Mouse (Mus musculus): ENCODE results near the gene Vnn3. TPM values are rescaled to one million over a fixed set of nuclear protein-coding genes. Genes with fewer than 3 reads are reported as not detected.

The Vnn3 gene
- polyA plus RNA-seq, 1 experiment from 2014 or later: 0.08 TPM

DNA sequence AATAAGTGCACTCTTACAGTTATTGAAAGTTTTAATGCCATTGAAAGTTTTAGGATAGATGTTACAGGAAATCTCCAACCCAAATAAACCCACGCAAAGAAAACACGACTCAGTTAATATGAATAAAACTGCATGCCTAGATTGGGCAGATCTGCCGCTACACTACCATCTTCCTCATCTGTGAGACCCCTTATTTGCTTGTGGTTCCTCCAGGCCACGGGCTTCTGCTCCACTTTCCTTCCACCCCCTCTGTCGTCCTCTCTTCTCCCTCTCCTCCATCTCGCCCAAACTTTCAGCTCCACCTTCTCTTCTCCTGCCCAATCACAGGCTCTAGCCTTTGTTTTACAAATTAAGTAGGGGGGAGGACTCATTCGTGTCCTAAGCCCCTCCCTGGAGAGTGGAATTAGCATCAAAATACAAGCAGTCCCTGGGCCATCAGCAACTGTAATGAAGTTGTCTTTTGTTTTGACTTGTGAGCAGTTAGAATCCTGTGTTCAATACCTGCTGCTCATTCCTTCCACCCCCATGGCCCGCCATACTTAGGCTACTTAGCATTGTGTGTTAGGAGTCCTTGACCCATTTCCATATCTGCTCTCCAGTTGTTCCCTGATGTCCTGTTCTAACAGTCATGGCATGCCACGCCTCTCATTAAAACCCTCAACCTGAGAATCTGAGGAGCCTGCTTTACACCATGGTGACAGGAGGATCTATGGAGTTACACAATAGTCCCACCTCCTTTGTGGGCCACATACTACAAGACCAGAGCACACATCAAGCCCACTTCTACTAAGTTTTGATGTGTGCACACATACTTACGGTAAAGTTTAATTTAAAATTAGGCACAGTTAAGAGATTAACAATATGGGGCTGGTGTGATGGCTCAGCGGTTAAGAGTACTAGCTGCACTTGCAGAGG, 38.2 kb upstream of the Vnn3 start:
- DNase-seq (ENCODE audit: low spot score): no peak
- Histone ChIP-seq H3K9ac (ENCODE audit: low read depth, low read length) (no peak overlapping the region), H3K27me3 (ENCODE audit: insufficient read depth, low read length) (no peaks in the 10 kb centered on the region), H3K27ac (no peak overlapping the region), H3K4me1 (replicated peaks; ENCODE audit: insufficient read depth, low read length) (no peaks in the 10 kb centered on the region), H3K36me3 (ENCODE audit: insufficient read depth, low read length) (peaks cover 13% of the 10 kb centered on the region; the same call in 1 of the 2 replicates), H3K4me3 (replicated peaks; ENCODE audit: low read depth, low read length) (no peak overlapping the region), H3K9me3 (replicated peaks; ENCODE audit: low read length) (no peaks in the 10 kb centered on the region), H3K4me2 (ENCODE audit: low read length) (no peak overlapping the region)
- no peak for ATAC-seq (replicated peaks; ENCODE audit: low FRiP score, low read depth)
- TF ChIP-seq CTCF (IDR thresholded peaks at IDR 0.05; ENCODE audit: low read depth): no peak
- 71% methylated on average over 11 of the region's 11 CpGs for WGBS

DNA sequence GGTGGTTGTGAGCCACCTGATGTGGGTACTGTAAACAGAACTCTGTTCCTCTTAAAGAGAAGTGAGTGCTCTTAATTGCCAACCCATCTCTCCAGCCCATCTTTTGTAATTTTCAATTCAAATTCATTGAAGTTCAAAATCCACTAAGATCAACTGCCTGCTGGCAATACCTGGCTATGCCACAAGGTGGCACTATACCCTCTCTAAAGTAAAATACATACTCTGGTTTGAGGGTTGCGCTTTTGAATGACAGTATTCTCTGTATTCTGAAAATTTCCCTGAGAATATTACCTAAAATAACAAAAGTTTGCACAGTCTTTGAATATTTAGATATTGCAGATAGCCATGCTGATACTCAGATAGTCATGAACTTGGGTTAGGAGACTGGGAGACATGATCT, 36.1 kb upstream of the Vnn3 start:
- Histone ChIP-seq H3K4me2 (ENCODE audit: low read length) (no peak overlapping the region), H3K4me1 (replicated peaks; ENCODE audit: insufficient read depth, low read length) (no peaks in the 10 kb centered on the region), H3K27me3 (ENCODE audit: insufficient read depth, low read length) (no peaks in the 10 kb centered on the region), H3K9ac (ENCODE audit: low read depth, low read length) (no peak overlapping the region), H3K27ac (no peak overlapping the region), H3K4me3 (replicated peaks; ENCODE audit: low read depth, low read length) (no peak overlapping the region), H3K9me3 (replicated peaks; ENCODE audit: low read length) (no peaks in the 10 kb centered on the region), H3K36me3 (ENCODE audit: insufficient read depth, low read length) (peaks cover 24% of the 10 kb centered on the region; the same call in 1 of the 2 replicates)
- no peak for ATAC-seq (replicated peaks; ENCODE audit: low FRiP score, low read depth)
- 52% methylated on average over 1 of the region's 1 CpGs for WGBS
- DNase-seq (ENCODE audit: low spot score): peak; percentile 81
- peak; percentile 93 for TF ChIP-seq CTCF (IDR thresholded peaks at IDR 0.05; ENCODE audit: low read depth)

DNA sequence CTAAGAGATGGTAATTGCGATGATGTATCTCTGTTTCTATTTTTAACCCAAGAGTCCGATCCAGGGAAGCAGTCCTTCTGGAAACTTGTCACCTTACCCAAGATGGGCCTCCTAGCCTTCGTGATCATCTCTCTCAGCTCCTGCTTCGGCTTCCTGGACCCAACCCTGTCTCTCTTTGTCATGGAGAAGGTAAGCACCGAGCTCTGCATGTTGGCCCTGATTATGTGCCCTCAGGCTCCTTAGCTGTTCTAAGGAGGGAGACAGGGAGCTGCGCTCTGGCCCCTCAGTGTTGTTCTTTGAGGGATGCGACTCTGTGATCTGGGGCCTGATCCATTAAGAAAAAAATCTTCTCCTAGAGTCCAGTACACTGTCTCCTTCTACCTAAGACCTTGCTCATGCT, 35.0 kb upstream of the Vnn3 start:
- 90% methylated on average over 7 of the region's 7 CpGs for WGBS
- no peak overlapping the region for H3K27ac ChIP-seq
- no peak overlapping the region for H3K4me2 ChIP-seq (ENCODE audit: low read length)
- H3K27me3 ChIP-seq (ENCODE audit: insufficient read depth, low read length): no peaks in the 10 kb centered on the region
- no peak for DNase-seq (ENCODE audit: low spot score)
- no peak for TF ChIP-seq CTCF (IDR thresholded peaks at IDR 0.05; ENCODE audit: low read depth)
- H3K36me3 ChIP-seq (ENCODE audit: insufficient read depth, low read length): peaks cover 26% of the 10 kb centered on the region; the same call in 1 of the 2 replicates
- H3K9me3 ChIP-seq (replicated peaks; ENCODE audit: low read length): no peaks in the 10 kb centered on the region
- no peak for ATAC-seq (replicated peaks; ENCODE audit: low FRiP score, low read depth)
- H3K4me3 ChIP-seq (replicated peaks; ENCODE audit: low read depth, low read length): no peak overlapping the region
- no peak overlapping the region for H3K9ac ChIP-seq (ENCODE audit: low read depth, low read length)
- H3K4me1 ChIP-seq (replicated peaks; ENCODE audit: insufficient read depth, low read length): no peaks in the 10 kb centered on the region

DNA sequence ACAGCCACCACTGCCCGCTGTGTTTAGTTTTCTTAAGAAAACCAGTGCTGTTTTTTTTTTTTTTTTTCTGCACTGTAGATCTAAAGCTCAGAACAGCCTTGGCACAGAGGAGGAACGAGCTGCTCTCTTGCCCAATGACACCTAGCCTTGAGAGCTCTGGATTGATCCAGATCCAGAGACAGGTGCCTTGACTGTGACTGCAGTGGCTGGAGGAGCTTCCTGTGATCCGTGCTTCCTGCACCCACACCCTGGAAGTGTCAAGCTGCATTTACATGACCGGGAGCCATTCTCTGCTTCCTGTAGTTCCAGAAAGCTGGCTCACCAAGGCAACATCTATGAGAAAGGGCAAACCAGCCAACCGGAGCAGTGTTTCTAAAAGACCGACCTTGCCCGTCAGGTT, 24.7 kb upstream of the Vnn3 start:
- Histone ChIP-seq H3K9me3 (replicated peaks; ENCODE audit: low read length) (no peaks in the 10 kb centered on the region), H3K27me3 (ENCODE audit: insufficient read depth, low read length) (no peaks in the 10 kb centered on the region), H3K27ac (no peak overlapping the region; the same call in 1 of the 2 replicates), H3K4me2 (ENCODE audit: low read length) (no peak overlapping the region), H3K9ac (ENCODE audit: low read depth, low read length) (no peak overlapping the region), H3K36me3 (ENCODE audit: insufficient read depth, low read length) (peaks cover 25% of the 10 kb centered on the region), H3K4me3 (replicated peaks; ENCODE audit: low read depth, low read length) (no peak overlapping the region), H3K4me1 (replicated peaks; ENCODE audit: insufficient read depth, low read length) (no peaks in the 10 kb centered on the region)
- TF ChIP-seq CTCF (IDR thresholded peaks at IDR 0.05; ENCODE audit: low read depth): no peak
- 45% methylated on average over 7 of the region's 7 CpGs for WGBS
- ATAC-seq (replicated peaks; ENCODE audit: low FRiP score, low read depth) (peak; percentile 46; the same call in 1 of the 2 replicates), DNase-seq (ENCODE audit: low spot score) (peak; percentile 12)

DNA sequence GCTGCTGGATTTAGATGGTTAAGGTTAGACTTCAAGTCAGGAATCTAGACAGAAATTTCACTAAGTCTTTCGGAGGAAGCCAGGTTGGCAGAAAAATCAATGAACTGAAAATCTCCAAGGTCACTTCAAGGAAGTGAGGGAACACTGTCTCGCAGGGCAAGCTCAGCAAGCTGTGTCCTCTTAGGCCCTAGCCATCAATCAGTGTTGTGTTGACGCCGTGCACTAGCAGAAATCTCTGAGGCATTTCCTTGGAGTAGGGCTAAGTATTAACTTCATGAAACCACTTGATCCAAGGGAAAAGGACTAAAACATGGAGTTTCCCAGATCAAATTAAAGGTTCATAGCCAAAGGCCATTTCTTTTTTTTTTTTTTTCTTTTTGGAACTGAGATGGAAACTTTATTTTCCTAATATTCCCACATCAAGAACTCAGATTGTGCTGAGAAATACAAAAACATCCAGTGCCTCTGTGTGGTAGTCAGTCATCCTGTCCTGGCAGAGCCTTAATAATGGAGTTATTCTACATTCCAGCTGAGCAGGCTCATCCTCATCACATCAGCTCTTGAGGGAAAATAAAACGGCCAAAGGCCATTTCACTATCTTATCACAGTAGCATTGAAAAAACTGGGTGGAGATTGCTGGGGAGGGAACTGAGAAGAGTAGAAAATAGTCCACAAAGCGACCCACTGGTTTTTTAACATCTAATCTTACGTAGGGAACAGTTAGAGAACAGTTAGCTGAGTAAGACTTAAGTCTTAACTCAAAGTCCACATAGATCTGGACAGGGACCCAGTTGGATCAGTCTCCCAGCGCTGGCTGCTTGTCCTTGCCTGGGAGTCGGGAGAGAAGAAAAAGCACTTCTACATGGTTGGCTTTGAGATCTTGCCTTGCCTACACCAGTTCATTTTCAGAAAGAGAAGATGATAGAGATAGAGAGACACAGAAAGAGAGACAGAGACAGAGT, 15.0 kb upstream of the Vnn3 start:
- H3K4me3 ChIP-seq (replicated peaks; ENCODE audit: low read depth, low read length): no peak overlapping the region
- H3K4me1 ChIP-seq (replicated peaks; ENCODE audit: insufficient read depth, low read length): no peaks in the 10 kb centered on the region
- no peaks in the 10 kb centered on the region for H3K9me3 ChIP-seq (replicated peaks; ENCODE audit: low read length)
- WGBS: 50% methylated on average over 9 of the region's 9 CpGs
- DNase-seq (ENCODE audit: low spot score): peak; percentile 14
- no peaks in the 10 kb centered on the region for H3K27me3 ChIP-seq (ENCODE audit: insufficient read depth, low read length)
- ATAC-seq (replicated peaks; ENCODE audit: low FRiP score, low read depth): 0 out of 2 replicates have a peak, but pooled peaks have one; percentile 57
- H3K4me2 ChIP-seq (ENCODE audit: low read length): no peak overlapping the region
- TF ChIP-seq CTCF (IDR thresholded peaks at IDR 0.05; ENCODE audit: low read depth): no peak
- no peak overlapping the region for H3K9ac ChIP-seq (ENCODE audit: low read depth, low read length)
- 0 out of 2 replicates have a peak overlapping the region, but pooled peaks have one; percentile 54 for H3K27ac ChIP-seq
- no peaks in the 10 kb centered on the region for H3K36me3 ChIP-seq (ENCODE audit: insufficient read depth, low read length)

DNA sequence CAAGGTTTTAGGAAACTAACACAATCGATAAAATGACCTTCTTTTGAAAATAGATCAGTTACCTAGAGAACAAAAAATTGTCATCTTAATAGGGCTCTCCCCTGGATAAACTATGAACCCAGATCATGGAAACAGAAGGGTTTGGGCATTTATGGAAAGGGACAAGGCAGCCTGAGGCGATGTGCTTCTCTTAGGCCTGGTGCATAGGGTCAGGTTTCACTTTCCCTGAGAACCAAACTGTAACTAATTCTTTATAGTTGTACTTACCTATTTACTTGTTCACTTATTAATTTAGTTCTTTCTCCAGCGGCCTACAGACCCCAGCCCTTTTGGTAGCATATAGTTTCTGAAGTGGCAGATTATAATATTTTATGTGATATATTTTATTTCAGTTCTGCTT, 14.1 kb upstream of the Vnn3 start:
- ATAC-seq (replicated peaks; ENCODE audit: low FRiP score, low read depth): no peak
- WGBS: 59% methylated on average over 3 of the region's 3 CpGs

More for the DNA sequence above, 14.1 kb upstream of the Vnn3 start:
- no peak overlapping the region for H3K4me3 ChIP-seq (replicated peaks; ENCODE audit: low read depth, low read length)
- no peaks in the 10 kb centered on the region for H3K4me1 ChIP-seq (replicated peaks; ENCODE audit: insufficient read depth, low read length)
- TF ChIP-seq CTCF (IDR thresholded peaks at IDR 0.05; ENCODE audit: low read depth): no peak
- H3K4me2 ChIP-seq (ENCODE audit: low read length): no peak overlapping the region
- no peaks in the 10 kb centered on the region for H3K36me3 ChIP-seq (ENCODE audit: insufficient read depth, low read length)
- H3K27ac ChIP-seq: 0 out of 2 replicates have a peak overlapping the region, but pooled peaks have one; percentile 0
- no peaks in the 10 kb centered on the region for H3K27me3 ChIP-seq (ENCODE audit: insufficient read depth, low read length)
- no peaks in the 10 kb centered on the region for H3K9me3 ChIP-seq (replicated peaks; ENCODE audit: low read length)
- no peak overlapping the region for H3K9ac ChIP-seq (ENCODE audit: low read depth, low read length)
- peak; percentile 20 for DNase-seq (ENCODE audit: low spot score)
